In the genomic region with DNA sequence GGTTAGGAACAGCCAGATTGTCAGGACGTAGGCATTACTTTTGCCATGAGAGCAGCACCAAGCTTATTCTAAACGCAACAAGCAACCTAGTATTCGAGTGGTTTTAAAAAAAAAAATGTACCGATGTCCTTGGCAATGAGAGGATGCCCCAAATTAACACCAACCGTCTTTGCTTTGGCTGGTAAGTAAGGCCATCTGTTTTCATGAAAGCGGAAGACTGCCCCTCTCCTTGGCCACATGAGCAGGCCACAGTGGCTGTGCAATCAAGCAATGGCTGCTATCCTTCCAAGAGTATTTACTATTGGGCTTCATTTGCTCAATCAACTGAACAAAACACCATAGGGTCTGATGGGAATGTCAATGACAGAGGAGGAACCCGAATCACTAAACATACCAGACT, we compare ENCODE assay signal across 26 mouse cellular contexts.
DNase-seq lines count a peak whose midpoint lies in the region; ATAC-seq lines count a peak whose summit lies in the region.
"Had no signal": no experiment of that assay in that cellular context is flagged by ENCODE, and none has a peak within 500 bp of the region (broad histone marks: within the 10 kb centered on the region; RNA-seq: fewer than 3 reads in every experiment).

No protein-coding gene starts in this region.

- H3K4me1 ChIP-seq in hindbrain, embryonic 16.5 days (ENCODE audit: control insufficient read depth, insufficient read depth, low read depth, low read length) = no peaks in the 10 kb centered on the region
- H3K4me1 ChIP-seq in hindbrain, embryonic 13.5 days (replicated peaks) = no peaks in the 10 kb centered on the region
- no peaks in the 10 kb centered on the region for H3K4me1 ChIP-seq in kidney, embryonic 15.5 days
- H3K4me1 ChIP-seq: forebrain, embryonic 12.5 days; heart, embryonic 12.5 days; limb, embryonic 15.5 days; megakaryocyte, embryonic 14.5 days; midbrain, embryonic 13.5 days had no signal

- H3K4me2 ChIP-seq in hindbrain, embryonic 16.5 days (ENCODE audit: low read length) = no peak overlapping the region
- H3K4me2 ChIP-seq in hindbrain, embryonic 13.5 days = no peak overlapping the region
- no peak overlapping the region for H3K4me2 ChIP-seq in kidney, embryonic 15.5 days
- H3K4me2 ChIP-seq: forebrain, embryonic 12.5 days; heart, embryonic 12.5 days; limb, embryonic 15.5 days; lung, embryonic 14.5 days; midbrain, embryonic 13.5 days; neural tube, embryonic 12.5 days had no signal

- no peak overlapping the region for H3K27ac ChIP-seq in hindbrain, embryonic 16.5 days (ENCODE audit: low read depth, low read length)
- H3K27ac ChIP-seq in hindbrain, embryonic 13.5 days = no peak overlapping the region
- no peak overlapping the region for H3K27ac ChIP-seq in kidney, embryonic 15.5 days
- H3K27ac ChIP-seq: forebrain, embryonic 12.5 days; limb, embryonic 15.5 days; liver, embryonic 14.5 days; midbrain, embryonic 13.5 days; neural tube, embryonic 12.5 days had no signal

- ATAC-seq in hindbrain, embryonic 16.5 days = peak; percentile 64; the same call in 1 of the 2 replicates
- ATAC-seq in hindbrain, embryonic 13.5 days (ENCODE audit: low FRiP score) = no peak
- no peak for ATAC-seq in kidney, embryonic 15.5 days (replicated peaks; ENCODE audit: low FRiP score)
- ATAC-seq: inflammation-experienced regulatory T-cells, adult 6 months; midbrain, embryonic 13.5 days had no signal

- H3K4me3 ChIP-seq in hindbrain, embryonic 16.5 days (ENCODE audit: low read length) = no peak overlapping the region
- no peak overlapping the region for H3K4me3 ChIP-seq in hindbrain, embryonic 13.5 days
- no peak overlapping the region for H3K4me3 ChIP-seq in kidney, embryonic 15.5 days (replicated peaks)
- H3K4me3 ChIP-seq: forebrain, embryonic 12.5 days; heart, embryonic 12.5 days; limb, embryonic 15.5 days; megakaryocyte, embryonic 14.5 days; midbrain, embryonic 13.5 days; neural tube, embryonic 12.5 days had no signal

- H3K27me3 ChIP-seq in hindbrain, embryonic 16.5 days (replicated peaks; ENCODE audit: control insufficient read depth, insufficient read depth, low read length) = no peaks in the 10 kb centered on the region
- H3K27me3 ChIP-seq in hindbrain, embryonic 13.5 days = no peaks in the 10 kb centered on the region
- no peaks in the 10 kb centered on the region for H3K27me3 ChIP-seq in kidney, embryonic 15.5 days
- H3K27me3 ChIP-seq: forebrain, embryonic 12.5 days; heart, embryonic 12.5 days; limb, embryonic 15.5 days; megakaryocyte, embryonic 14.5 days; midbrain, embryonic 13.5 days; neural tube, embryonic 12.5 days had no signal

- DNase-seq in brain, embryonic 18.5 days (ENCODE audit: low read depth, low spot score) = peak; percentile 10
- DNase-seq in cerebellum, adult 11-12 months = peak; percentile 90
- peak; percentile 75 to 83 for DNase-seq in cerebellum, postnatal 10 days
- DNase-seq in urinary bladder, adult 18-20 months (ENCODE audit: low spot score in 2 of 2) = no peak
- DNase-seq in gastrocnemius, postnatal 4 days (ENCODE audit: low spot score in 2 of 2) = no peak
- DNase-seq: adrenal gland, postnatal 14 days; gastrocnemius, postnatal 10 days; heart, adult 18-20 months; heart, postnatal 10 days; kidney, adult 8-10 months; kidney, postnatal 14 days; lung, embryonic 14.5 days; lung, postnatal 36 days; right cerebral cortex, postnatal 25 days; spleen, adult 18-20 months had no signal

- no peaks in the 10 kb centered on the region for H3K36me3 ChIP-seq in hindbrain, embryonic 16.5 days (ENCODE audit: control insufficient read depth, insufficient read depth, low read length)
- no peaks in the 10 kb centered on the region for H3K36me3 ChIP-seq in hindbrain, embryonic 13.5 days
- no peaks in the 10 kb centered on the region for H3K36me3 ChIP-seq in kidney, embryonic 15.5 days
- H3K36me3 ChIP-seq: forebrain, embryonic 12.5 days; heart, embryonic 12.5 days; limb, embryonic 15.5 days; midbrain, embryonic 13.5 days; neural tube, embryonic 12.5 days had no signal

- 65% methylated on average over 7 of the region's 7 CpGs for WGBS in hindbrain, embryonic 16.5 days
- 83% methylated on average over 7 of the region's 7 CpGs for WGBS in hindbrain, embryonic 13.5 days
- WGBS in kidney, embryonic 15.5 days = 81% methylated on average over 7 of the region's 7 CpGs

- no peak overlapping the region for H3K9ac ChIP-seq in hindbrain, embryonic 16.5 days (ENCODE audit: low read depth, low read length)
- H3K9ac ChIP-seq in hindbrain, embryonic 13.5 days = no peak overlapping the region
- no peak overlapping the region for H3K9ac ChIP-seq in kidney, embryonic 15.5 days
- H3K9ac ChIP-seq: forebrain, embryonic 12.5 days; heart, embryonic 12.5 days; limb, embryonic 15.5 days; liver, embryonic 14.5 days; lung, embryonic 14.5 days; midbrain, embryonic 13.5 days; neural tube, embryonic 12.5 days had no signal

- no peaks in the 10 kb centered on the region for H3K9me3 ChIP-seq in hindbrain, embryonic 16.5 days (ENCODE audit: control insufficient read depth, low read length)
- H3K9me3 ChIP-seq in hindbrain, embryonic 13.5 days = no peaks in the 10 kb centered on the region
- H3K9me3 ChIP-seq in kidney, embryonic 15.5 days (replicated peaks) = no peaks in the 10 kb centered on the region
- H3K9me3 ChIP-seq: forebrain, embryonic 12.5 days; heart, embryonic 12.5 days; limb, embryonic 15.5 days; midbrain, embryonic 13.5 days; neural tube, embryonic 12.5 days had no signal

Comparison
In these comparisons a context has a peak if more than half of its experiments do, and no peak if none do; other contexts are left out.
1. DNase-seq: peak in brain, embryonic 18.5 days (single experiment), cerebellum, adult 11-12 months (single experiment) and cerebellum, postnatal 10 days (2 of 2); none in urinary bladder, adult 18-20 months (0 of 2) and gastrocnemius, postnatal 4 days (0 of 2).